Mouse (Mus musculus) liver, embryonic 11.5 days (tissue): ENCODE data around the gene P2rx4. TPM values are rescaled to one million over a fixed set of nuclear protein-coding genes. Genes with fewer than 3 reads are reported as not detected.

ENCODE experiments used
- ATAC-seq: fragments of 200-750 bp; cut with Nextera tagmentation; replicated peaks from 2 replicates; pipeline ENCODE4 v1.8.0; 2017; ENCODE audit warnings: moderate number of reproducible peaks, mild to moderate bottlenecking, moderate TSS enrichment, moderate library complexity; ENCODE audit not compliant: low FRiP score
- DNase-seq: peaks from one replicate; pipeline ENCODE4 v3.0.0-alpha.2; 2017; ENCODE audit warnings: low spot score
- H3K27ac ChIP-seq: fragments of 300-500 bp; sonication (generic); 2 replicates; pipeline ENCODE4 v1.5.1; 2014; ENCODE audit warnings: mild to moderate bottlenecking, low read depth, low read length, control low read depth
- H3K27me3 ChIP-seq: fragments of 300-500 bp; sonication (generic); replicated peaks from 2 replicates; pipeline ENCODE4 v1.6.1; 2014; ENCODE audit warnings: low read length, mixed read lengths; ENCODE audit not compliant: control insufficient read depth, insufficient read depth
- H3K36me3 ChIP-seq: fragments of 300-500 bp; sonication (generic); 2 replicates; pipeline ENCODE4 v1.6.1; 2014; ENCODE audit warnings: mild to moderate bottlenecking, low read length, moderate library complexity, mixed read lengths; ENCODE audit not compliant: control insufficient read depth, insufficient read depth
- H3K4me1 ChIP-seq: fragments of 300-500 bp; sonication (generic); replicated peaks from 2 replicates; pipeline ENCODE4 v1.6.1; 2014; ENCODE audit warnings: low read length, mixed read lengths; ENCODE audit not compliant: control insufficient read depth, insufficient read depth
- H3K4me2 ChIP-seq: fragments of 300-500 bp; sonication (generic); 2 replicates; pipeline ENCODE4 v1.6.1; 2014; ENCODE audit warnings: mild to moderate bottlenecking, control low read depth, moderate library complexity
- H3K4me3 ChIP-seq: fragments of 300-500 bp; sonication (generic); 2 replicates; pipeline ENCODE4 v1.5.1; 2014; ENCODE audit warnings: low read depth, low read length, control low read depth
- H3K9ac ChIP-seq: fragments of 300-500 bp; sonication (generic); 2 replicates; pipeline ENCODE4 v1.6.1; 2014; ENCODE audit warnings: low read depth, low read length, control low read depth
- H3K9me3 ChIP-seq: fragments of 300-500 bp; sonication (generic); 2 replicates; pipeline ENCODE4 v1.6.1; 2016; ENCODE audit warnings: low read length, inconsistent platforms, mixed read lengths; ENCODE audit not compliant: control insufficient read depth
- WGBS: fragments of 180-500 bp; shearing (Covaris S2); extraction: QIAGEN DNeasy Blood & Tissue Kit; methylation state at CpG from one replicate; pipeline ENCODE4 v1.1.7; 2014; 5-methylcytosine and 5-hydroxymethylcytosine counted together
- polyA plus RNA-seq: library from polyadenylated mRNA; unstranded; fragments of >200 nt; fragmentation: Nextera tagmentation; extraction: Ambion mirVana; gene quantifications from 2 replicates; pipeline ENCODE4 v1.2.1, GENCODE M21; 2014

The P2rx4 gene
- polyA plus RNA-seq, 1 experiment from 2014 or later: 27.1 TPM

GRCm38 (mm10) chr5:122679881-122680280 lies 27.5 kb upstream of the P2rx4 start:
- no peaks in the 10 kb centered on the region for H3K27me3 ChIP-seq
- no peak for ATAC-seq
- no peak overlapping the region for H3K27ac ChIP-seq
- H3K4me3 ChIP-seq: no peak overlapping the region
- no peak overlapping the region for H3K4me2 ChIP-seq
- H3K4me1 ChIP-seq: peaks cover 3% of the 10 kb centered on the region; the same call in 1 of the 2 replicates
- no peak overlapping the region for H3K9ac ChIP-seq
- no peak for DNase-seq
- H3K9me3 ChIP-seq: no peaks in the 10 kb centered on the region
- H3K36me3 ChIP-seq: no peaks in the 10 kb centered on the region
- WGBS: 70% methylated on average over 8 of the region's 8 CpGs

GRCm38 (mm10) chr5:122681276-122681675 lies 26.1 kb upstream of the P2rx4 start:
- Histone ChIP-seq H3K27me3 (no peaks in the 10 kb centered on the region), H3K4me3 (no peak overlapping the region), H3K27ac (no peak overlapping the region), H3K4me2 (no peak overlapping the region), H3K9me3 (no peaks in the 10 kb centered on the region), H3K4me1 (peaks cover 3% of the 10 kb centered on the region; the same call in 1 of the 2 replicates), H3K9ac (no peak overlapping the region), H3K36me3 (no peaks in the 10 kb centered on the region)
- DNase-seq (no peak), ATAC-seq (no peak)
- WGBS: 80% methylated on average over 12 of the region's 12 CpGs

- Histone ChIP-seq H3K9ac (no peak overlapping the region), H3K4me2 (no peak overlapping the region), H3K36me3 (no peaks in the 10 kb centered on the region), H3K27ac (no peak overlapping the region), H3K27me3 (no peaks in the 10 kb centered on the region), H3K4me1 (peaks cover 3% of the 10 kb centered on the region; the same call in 1 of the 2 replicates), H3K9me3 (no peaks in the 10 kb centered on the region), H3K4me3 (no peak overlapping the region)
- DNase-seq: no peak
- no peak for ATAC-seq
- 52% methylated on average over 10 of the region's 10 CpGs for WGBS
Observed at GRCm38 (mm10) chr5:122683926-122684325, 23.4 kb upstream of the P2rx4 start.

- Histone ChIP-seq H3K36me3 (no peaks in the 10 kb centered on the region), H3K4me1 (no peaks in the 10 kb centered on the region), H3K9ac (no peak overlapping the region), H3K27ac (no peak overlapping the region), H3K9me3 (no peaks in the 10 kb centered on the region), H3K4me3 (no peak overlapping the region), H3K4me2 (no peak overlapping the region), H3K27me3 (no peaks in the 10 kb centered on the region)
- 85% methylated on average over 4 of the region's 4 CpGs for WGBS
- ATAC-seq (no peak), DNase-seq (no peak)
Observed at GRCm38 (mm10) chr5:122687391-122687790, 20.0 kb upstream of the P2rx4 start.

- H3K36me3 ChIP-seq: no peaks in the 10 kb centered on the region
- no peak overlapping the region for H3K4me2 ChIP-seq
- no peak overlapping the region for H3K9ac ChIP-seq
- H3K27me3 ChIP-seq: no peaks in the 10 kb centered on the region
- ATAC-seq: no peak
- H3K4me3 ChIP-seq: no peak overlapping the region
- 88% methylated on average over 7 of the region's 7 CpGs for WGBS
- H3K27ac ChIP-seq: no peak overlapping the region
- H3K9me3 ChIP-seq: no peaks in the 10 kb centered on the region
- no peak for DNase-seq
- no peaks in the 10 kb centered on the region for H3K4me1 ChIP-seq
Observed at GRCm38 (mm10) chr5:122689153-122689552, 18.2 kb upstream of the P2rx4 start.

GRCm38 (mm10) chr5:122690486-122690885 lies 16.9 kb upstream of the P2rx4 start:
- WGBS: 64% methylated on average over 6 of the region's 6 CpGs
- Histone ChIP-seq H3K27ac (no peak overlapping the region), H3K9ac (no peak overlapping the region), H3K36me3 (no peaks in the 10 kb centered on the region), H3K4me2 (no peak overlapping the region), H3K9me3 (no peaks in the 10 kb centered on the region), H3K4me1 (no peaks in the 10 kb centered on the region), H3K27me3 (no peaks in the 10 kb centered on the region), H3K4me3 (no peak overlapping the region)
- ATAC-seq: no peak
- DNase-seq: no peak

- no peak for DNase-seq
Observed at GRCm38 (mm10) chr5:122693431-122694207, 13.7 kb upstream of the P2rx4 start.

GRCm38 (mm10) chr5:122695516-122695915 lies 11.8 kb upstream of the P2rx4 start:
- H3K27me3 ChIP-seq: no peaks in the 10 kb centered on the region
- H3K4me2 ChIP-seq: no peak overlapping the region
- peaks cover 24% of the 10 kb centered on the region for H3K4me1 ChIP-seq
- ATAC-seq (no peak), DNase-seq (no peak)
- H3K4me3 ChIP-seq: no peak overlapping the region
- H3K9ac ChIP-seq: no peak overlapping the region
- no peak overlapping the region for H3K27ac ChIP-seq
- H3K36me3 ChIP-seq: no peaks in the 10 kb centered on the region
- H3K9me3 ChIP-seq: no peaks in the 10 kb centered on the region
- WGBS: 83% methylated on average over 8 of the region's 8 CpGs

More at GRCm38 (mm10) chr5:122693431-122694207, 13.7 kb upstream of the P2rx4 start:
- Histone ChIP-seq H3K4me1 (peaks cover 11% of the 10 kb centered on the region), H3K4me3 (no peak overlapping the region), H3K36me3 (no peaks in the 10 kb centered on the region), H3K27me3 (no peaks in the 10 kb centered on the region), H3K4me2 (no peak overlapping the region), H3K9ac (no peak overlapping the region), H3K27ac (no peak overlapping the region), H3K9me3 (no peaks in the 10 kb centered on the region)
- no peak for ATAC-seq
- WGBS: 64% methylated on average over 13 of the region's 13 CpGs

GRCm38 (mm10) chr5:122698041-122698700 lies 9.2 kb upstream of the P2rx4 start:
- Histone ChIP-seq H3K4me3 (no peak overlapping the region), H3K9ac (no peak overlapping the region), H3K36me3 (no peaks in the 10 kb centered on the region), H3K27me3 (no peaks in the 10 kb centered on the region), H3K9me3 (no peaks in the 10 kb centered on the region), H3K4me1 (peaks cover 31% of the 10 kb centered on the region), H3K4me2 (peak overlapping the region; percentile 25), H3K27ac (no peak overlapping the region)
- DNase-seq: no peak
- no peak for ATAC-seq
- WGBS: 52% methylated on average over 10 of the region's 10 CpGs
